Mouse (Mus musculus) forebrain, embryonic 16.5 days (tissue): Measurements from ENCODE around the gene Bcl2. TPM values are rescaled to one million over a fixed set of nuclear protein-coding genes. Genes with fewer than 3 reads are reported as not detected.
"Not testable (repeated sequence)": the region's sequence is repeated elsewhere in the genome, so short reads cannot be mapped to it uniquely, and the experiment has no call there.

Experiments used
- ATAC-seq: fragments of 200-750 bp; cut with Nextera tagmentation; 2 replicates; pipeline ENCODE4 v1.8.0; 2017; ENCODE audit warnings: mild to moderate bottlenecking, moderate library complexity
- H3K27ac ChIP-seq: fragments of 300-500 bp; sonication (generic); 2 replicates; pipeline ENCODE4 v1.5.1; 2014; ENCODE audit warnings: low read length, control low read depth
- H3K27me3 ChIP-seq: fragments of 300-500 bp; sonication (generic); replicated peaks from 2 replicates; pipeline ENCODE4 v1.6.1; 2014; ENCODE audit warnings: low read length; ENCODE audit not compliant: control insufficient read depth, insufficient read depth
- H3K36me3 ChIP-seq: fragments of 300-500 bp; sonication (generic); 2 replicates; pipeline ENCODE4 v1.6.1; 2014; ENCODE audit not compliant: control insufficient read depth, insufficient read depth
- H3K4me1 ChIP-seq: fragments of 300-500 bp; sonication (generic); replicated peaks from 2 replicates; pipeline ENCODE4 v1.6.1; 2014; ENCODE audit warnings: low read length; ENCODE audit not compliant: control insufficient read depth, insufficient read depth
- H3K4me2 ChIP-seq: fragments of 300-500 bp; sonication (generic); 2 replicates; pipeline ENCODE4 v1.6.1; 2014; ENCODE audit warnings: mild to moderate bottlenecking, low read length, control low read depth
- H3K4me3 ChIP-seq: fragments of 300-500 bp; sonication (generic); replicated peaks from 2 replicates; pipeline ENCODE4 v1.5.1; 2014; ENCODE audit warnings: mild to moderate bottlenecking, low read length, control low read depth
- H3K9ac ChIP-seq: fragments of 300-500 bp; sonication (generic); replicated peaks from 2 replicates; pipeline ENCODE4 v1.6.1; 2014; ENCODE audit warnings: low read depth, low read length, control low read depth
- H3K9me3 ChIP-seq: fragments of 300-500 bp; sonication (generic); 2 replicates; pipeline ENCODE4 v1.6.1; 2016; ENCODE audit warnings: low read length; ENCODE audit not compliant: control insufficient read depth
- WGBS: fragments of 180-500 bp; shearing (Covaris S2); extraction: QIAGEN DNeasy Blood & Tissue Kit; methylation state at CpG from one replicate; pipeline ENCODE4 v1.1.7; 2014; 5-methylcytosine and 5-hydroxymethylcytosine counted together
- polyA plus RNA-seq: library from polyadenylated mRNA; unstranded; fragments of >200 nt; fragmentation: Nextera tagmentation; extraction: Ambion mirVana; gene quantifications from 2 replicates; pipeline ENCODE4 v1.2.1, GENCODE M21; 2015

Gene Bcl2
- polyA plus RNA-seq, 1 experiment from 2014 or later = 13.7 TPM

- 70% methylated on average over 6 of the region's 6 CpGs for WGBS
- Histone ChIP-seq H3K36me3 (no peaks in the 10 kb centered on the region), H3K27me3 (no peaks in the 10 kb centered on the region), H3K4me2 (no peak overlapping the region), H3K4me3 (no peak overlapping the region), H3K27ac (no peak overlapping the region), H3K4me1 (no peaks in the 10 kb centered on the region), H3K9ac (no peak overlapping the region), H3K9me3 (no peaks in the 10 kb centered on the region)
- ATAC-seq = no peak
Observed at GRCm38 (mm10) chr1:106544817-106545612, 169.1 kb downstream of the Bcl2 start.

GRCm38 (mm10) chr1:106542731-106543130 lies 171.3 kb downstream of the Bcl2 start:
- Histone ChIP-seq H3K9ac (no peak overlapping the region), H3K4me1 (no peaks in the 10 kb centered on the region), H3K36me3 (no peaks in the 10 kb centered on the region), H3K4me3 (no peak overlapping the region), H3K9me3 (no peaks in the 10 kb centered on the region), H3K27me3 (no peaks in the 10 kb centered on the region), H3K27ac (no peak overlapping the region), H3K4me2 (no peak overlapping the region)
- no peak for ATAC-seq
- 33% methylated on average over 5 of the region's 5 CpGs for WGBS

DNA sequence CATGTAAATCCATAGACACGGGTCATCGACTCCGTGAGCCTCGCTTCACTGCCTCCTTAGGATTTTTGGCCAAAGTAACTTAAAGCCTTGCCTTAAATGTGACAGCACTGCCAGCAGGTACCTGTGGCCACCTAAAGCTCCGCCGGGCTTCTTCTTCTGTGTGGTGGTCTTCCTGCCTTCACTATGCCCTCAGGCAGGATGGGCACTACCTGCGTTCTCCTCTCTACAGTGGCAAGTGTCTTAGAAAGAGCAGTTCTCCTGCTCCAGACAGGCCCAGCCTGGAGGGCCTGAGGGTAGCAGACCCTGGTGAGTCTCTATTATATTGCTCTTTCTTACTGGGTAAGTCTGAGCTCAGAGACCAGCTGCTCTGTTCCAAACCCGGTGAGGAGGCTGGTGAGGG lies 172.2 kb downstream of the Bcl2 start:
- no peak; the same call in 1 of the 2 replicates for ATAC-seq
- H3K4me3 ChIP-seq = no peak overlapping the region
- 83% methylated on average over 8 of the region's 8 CpGs for WGBS
- H3K27me3 ChIP-seq = no peaks in the 10 kb centered on the region
- H3K4me1 ChIP-seq = no peaks in the 10 kb centered on the region
- no peak overlapping the region for H3K4me2 ChIP-seq
- no peak overlapping the region for H3K9ac ChIP-seq
- no peaks in the 10 kb centered on the region for H3K36me3 ChIP-seq
- no peak overlapping the region for H3K27ac ChIP-seq
- no peaks in the 10 kb centered on the region for H3K9me3 ChIP-seq

DNA sequence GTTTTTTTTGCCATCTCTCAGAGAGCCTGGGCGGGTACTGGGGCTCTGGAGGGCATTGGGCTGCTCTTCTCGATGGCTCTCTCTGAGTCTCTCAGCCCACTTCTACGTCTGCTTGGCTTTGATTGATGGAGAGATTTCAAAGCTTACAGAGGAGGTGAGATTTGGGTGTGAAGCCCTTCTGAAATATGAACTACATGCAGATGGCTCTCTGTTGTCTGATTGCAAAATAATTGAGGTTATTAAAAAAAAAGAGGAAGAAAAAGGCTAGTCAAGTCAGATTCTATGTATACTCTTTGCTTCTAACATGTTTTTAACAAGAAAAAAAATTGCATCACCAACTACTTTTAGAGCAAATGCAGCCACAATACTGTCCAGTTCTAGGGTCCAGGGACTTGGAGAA lies 173.9 kb downstream of the Bcl2 start:
- no peaks in the 10 kb centered on the region for H3K27me3 ChIP-seq
- H3K4me3 ChIP-seq = no peak overlapping the region
- H3K4me1 ChIP-seq = no peaks in the 10 kb centered on the region
- ATAC-seq = no peak
- 71% methylated on average over 3 of the region's 3 CpGs for WGBS
- no peak overlapping the region for H3K4me2 ChIP-seq
- no peaks in the 10 kb centered on the region for H3K9me3 ChIP-seq
- no peaks in the 10 kb centered on the region for H3K36me3 ChIP-seq
- H3K27ac ChIP-seq = no peak overlapping the region
- no peak overlapping the region for H3K9ac ChIP-seq

GRCm38 (mm10) chr1:106539029-106539428 lies 175.0 kb downstream of the Bcl2 start:
- H3K27me3 ChIP-seq = no peaks in the 10 kb centered on the region
- ATAC-seq = no peak
- H3K36me3 ChIP-seq = no peaks in the 10 kb centered on the region
- H3K4me3 ChIP-seq = no peak overlapping the region
- no peak overlapping the region for H3K4me2 ChIP-seq
- no peaks in the 10 kb centered on the region for H3K9me3 ChIP-seq
- H3K27ac ChIP-seq = no peak overlapping the region
- WGBS = 93% methylated on average over 1 of the region's 1 CpGs
- H3K9ac ChIP-seq = no peak overlapping the region
- no peaks in the 10 kb centered on the region for H3K4me1 ChIP-seq

DNA sequence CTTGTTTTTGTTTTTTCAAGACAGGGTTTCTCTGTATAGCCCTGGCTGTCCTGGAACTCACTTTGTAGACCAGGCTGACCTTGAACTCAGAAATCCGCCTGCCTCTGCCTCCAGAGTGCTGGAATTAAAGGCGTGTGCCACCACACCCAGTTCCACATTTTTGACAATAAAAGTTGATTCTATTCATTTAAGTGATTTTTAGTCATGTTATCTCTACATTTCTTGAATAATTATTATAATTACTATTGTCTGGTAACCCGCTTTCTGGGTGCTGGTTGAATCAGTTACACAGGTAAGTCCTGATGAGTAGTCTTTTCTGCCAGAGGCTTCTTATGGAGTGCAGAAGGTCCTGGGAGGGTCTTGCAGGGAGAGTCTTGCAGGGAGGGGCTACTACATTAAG lies 179.2 kb downstream of the Bcl2 start:
- H3K4me2 ChIP-seq = not testable (repeated sequence)

GRCm38 (mm10) chr1:106529570-106529969 lies 184.5 kb downstream of the Bcl2 start:
- Histone ChIP-seq H3K27me3 (no peaks in the 10 kb centered on the region), H3K4me1 (no peaks in the 10 kb centered on the region), H3K9ac (no peak overlapping the region), H3K4me3 (no peak overlapping the region), H3K27ac (no peak overlapping the region), H3K36me3 (no peaks in the 10 kb centered on the region), H3K4me2 (no peak overlapping the region), H3K9me3 (no peaks in the 10 kb centered on the region)
- no peak for ATAC-seq
- WGBS = 88% methylated on average over 9 of the region's 9 CpGs

More for the DNA sequence above, 179.2 kb downstream of the Bcl2 start:
- H3K4me3 ChIP-seq, ATAC-seq, H3K4me1 ChIP-seq, H3K36me3 ChIP-seq, H3K27ac ChIP-seq, H3K9ac ChIP-seq, H3K27me3 ChIP-seq, H3K9me3 ChIP-seq: not testable (repeated sequence)
- WGBS = 97% methylated on average over 3 of the region's 3 CpGs

DNA sequence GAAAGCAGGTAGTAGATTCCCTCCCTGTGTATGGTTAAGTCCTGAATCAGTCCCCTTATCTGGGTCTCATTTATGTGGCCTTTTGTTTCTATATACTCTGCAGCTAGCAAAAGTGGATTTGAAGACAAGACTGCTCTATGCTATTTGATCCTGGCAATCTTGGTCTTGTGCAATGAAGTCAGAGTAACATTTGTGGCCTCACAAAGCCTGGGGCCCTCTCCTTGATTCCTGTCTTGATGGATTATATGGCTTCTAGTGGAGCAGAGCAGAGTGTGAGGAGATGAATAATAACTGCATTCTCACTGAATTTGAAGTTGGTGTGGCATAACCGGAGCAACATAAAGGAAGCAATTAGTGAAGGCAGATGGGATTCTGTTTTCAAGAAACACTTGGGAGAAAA lies 186.5 kb downstream of the Bcl2 start:
- no peaks in the 10 kb centered on the region for H3K36me3 ChIP-seq
- H3K27me3 ChIP-seq = no peaks in the 10 kb centered on the region
- ATAC-seq = no peak
- no peak overlapping the region for H3K4me2 ChIP-seq
- H3K9ac ChIP-seq = no peak overlapping the region
- no peaks in the 10 kb centered on the region for H3K9me3 ChIP-seq
- no peaks in the 10 kb centered on the region for H3K4me1 ChIP-seq
- 61% methylated on average over 1 of the region's 1 CpGs for WGBS
- H3K27ac ChIP-seq = no peak overlapping the region
- no peak overlapping the region for H3K4me3 ChIP-seq

GRCm38 (mm10) chr1:106526751-106527150 lies 187.3 kb downstream of the Bcl2 start:
- H3K27ac ChIP-seq = no peak overlapping the region
- 61% methylated on average over 7 of the region's 7 CpGs for WGBS

DNA sequence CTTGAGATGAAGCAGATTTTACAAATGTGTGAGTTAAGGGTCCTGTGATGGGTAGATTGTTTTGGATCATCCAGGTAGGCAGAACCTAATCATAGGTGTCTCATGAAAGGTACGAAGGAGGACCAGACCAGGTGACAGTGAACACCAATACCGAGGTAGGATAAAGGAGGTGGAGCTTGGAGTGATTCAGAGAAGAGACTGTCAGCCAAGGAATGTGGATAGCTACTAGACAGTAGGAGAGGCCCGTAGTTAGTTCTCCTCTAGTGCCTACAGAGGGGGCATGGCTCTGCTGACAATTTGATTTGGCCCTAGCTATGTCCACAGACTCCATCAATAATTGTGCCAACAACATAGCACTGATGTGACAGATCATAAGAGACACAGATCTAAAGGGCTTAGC lies 188.0 kb downstream of the Bcl2 start:
- H3K4me2 ChIP-seq = no peak overlapping the region
- no peaks in the 10 kb centered on the region for H3K9me3 ChIP-seq
- WGBS = 74% methylated on average over 3 of the region's 3 CpGs
- ATAC-seq = no peak
- H3K4me3 ChIP-seq = no peak overlapping the region
- no peaks in the 10 kb centered on the region for H3K36me3 ChIP-seq
- H3K27ac ChIP-seq = no peak overlapping the region
- H3K4me1 ChIP-seq = no peaks in the 10 kb centered on the region
- no peaks in the 10 kb centered on the region for H3K27me3 ChIP-seq
- no peak overlapping the region for H3K9ac ChIP-seq

More at GRCm38 (mm10) chr1:106526751-106527150, 187.3 kb downstream of the Bcl2 start:
- no peak overlapping the region for H3K4me3 ChIP-seq
- no peak for ATAC-seq
- no peak overlapping the region for H3K4me2 ChIP-seq
- no peaks in the 10 kb centered on the region for H3K9me3 ChIP-seq
- H3K27me3 ChIP-seq = no peaks in the 10 kb centered on the region
- H3K36me3 ChIP-seq = no peaks in the 10 kb centered on the region
- H3K4me1 ChIP-seq = no peaks in the 10 kb centered on the region
- H3K9ac ChIP-seq = no peak overlapping the region
